Mouse (Mus musculus) forebrain, embryonic 15.5 days (tissue): ENCODE data around the gene Lamc3. TPM values are rescaled to one million over a fixed set of nuclear protein-coding genes. Genes with fewer than 3 reads are reported as not detected.
"Not testable (repeated sequence)": the region's sequence is repeated elsewhere in the genome, so short reads cannot be mapped to it uniquely, and the experiment has no call there.

Experiments used
- ATAC-seq: fragments of 200-750 bp; cut with Nextera tagmentation; replicated peaks from 2 replicates; pipeline ENCODE4 v1.8.0; 2017; ENCODE audit warnings: mild to moderate bottlenecking, moderate TSS enrichment, moderate library complexity
- H3K27ac ChIP-seq: fragments of 300-500 bp; sonication (generic); replicated peaks from 2 replicates; pipeline ENCODE4 v1.5.1; 2015; ENCODE audit warnings: mild to moderate bottlenecking, inconsistent platforms
- H3K27me3 ChIP-seq: fragments of 300-500 bp; sonication (generic); 2 replicates; pipeline ENCODE4 v1.6.1; 2015; ENCODE audit warnings: inconsistent platforms
- H3K36me3 ChIP-seq: fragments of 300-500 bp; sonication (generic); 2 replicates; pipeline ENCODE4 v1.6.1; 2015; ENCODE audit warnings: mild to moderate bottlenecking, inconsistent platforms
- H3K4me1 ChIP-seq: fragments of 300-500 bp; sonication (generic); 2 replicates; pipeline ENCODE4 v1.6.1; 2015; ENCODE audit warnings: inconsistent platforms
- H3K4me2 ChIP-seq: fragments of 300-500 bp; sonication (generic); replicated peaks from 2 replicates; pipeline ENCODE4 v1.6.1; 2015; ENCODE audit warnings: mild to moderate bottlenecking, inconsistent platforms
- H3K4me3 ChIP-seq: fragments of 300-500 bp; sonication (generic); 2 replicates; pipeline ENCODE4 v1.5.1; 2015; ENCODE audit warnings: mild to moderate bottlenecking, inconsistent platforms
- H3K9ac ChIP-seq: fragments of 300-500 bp; sonication (generic); replicated peaks from 2 replicates; pipeline ENCODE4 v1.6.1; 2015; ENCODE audit warnings: mild to moderate bottlenecking, inconsistent platforms
- H3K9me3 ChIP-seq: fragments of 300-500 bp; sonication (generic); 2 replicates; pipeline ENCODE4 v1.6.1; 2016; ENCODE audit warnings: inconsistent platforms
- WGBS: fragments of 180-500 bp; shearing (Covaris S2); methylation state at CpG from one replicate; pipeline ENCODE4 v1.1.7; 2015; ENCODE audit warnings: mixed read lengths; 5-methylcytosine and 5-hydroxymethylcytosine counted together
- polyA plus RNA-seq: library from polyadenylated mRNA; unstranded; fragments of >200 nt; fragmentation: Nextera tagmentation; extraction: Ambion mirVana; gene quantifications from 2 replicates; pipeline ENCODE4 v1.2.1, GENCODE M21; 2015

Gene Lamc3
- polyA plus RNA-seq, 1 experiment from 2014 or later = 2.9 TPM

DNA sequence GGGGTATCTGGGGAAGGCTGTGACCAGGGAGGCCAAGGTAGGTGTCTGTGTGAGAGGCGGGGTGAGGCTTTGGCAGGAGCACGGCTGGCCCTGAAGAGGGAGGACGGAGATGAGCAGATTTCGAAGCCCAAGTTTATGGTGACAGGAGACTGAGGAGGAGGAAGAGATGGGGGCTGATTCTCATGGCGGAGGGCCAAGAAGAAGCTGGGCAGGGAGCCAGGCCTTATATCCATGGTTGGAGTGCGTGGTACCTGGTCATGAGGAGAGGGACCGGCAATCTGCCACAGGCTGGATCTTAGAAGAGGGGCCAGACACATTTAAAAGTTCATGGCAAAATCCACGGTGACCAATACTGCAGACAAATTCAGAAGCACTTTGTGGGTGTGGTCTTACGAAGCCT is 19.3 kb downstream of the Lamc3 start:
- no peak overlapping the region for H3K4me2 ChIP-seq
- H3K36me3 ChIP-seq = no peaks in the 10 kb centered on the region
- ATAC-seq = no peak
- no peak overlapping the region for H3K4me3 ChIP-seq
- 68% methylated on average over 9 of the region's 9 CpGs for WGBS
- H3K27me3 ChIP-seq = no peaks in the 10 kb centered on the region
- no peak overlapping the region for H3K27ac ChIP-seq
- H3K9ac ChIP-seq = no peak overlapping the region
- H3K9me3 ChIP-seq = no peaks in the 10 kb centered on the region
- H3K4me1 ChIP-seq = no peaks in the 10 kb centered on the region

- no peak overlapping the region for H3K4me3 ChIP-seq
- no peak for ATAC-seq
- WGBS = 75% methylated on average over 4 of the region's 4 CpGs
- no peaks in the 10 kb centered on the region for H3K27me3 ChIP-seq
- H3K9ac ChIP-seq = no peak overlapping the region
- no peak overlapping the region for H3K4me2 ChIP-seq
- H3K36me3 ChIP-seq = no peaks in the 10 kb centered on the region
- no peak overlapping the region for H3K27ac ChIP-seq
- H3K9me3 ChIP-seq = no peaks in the 10 kb centered on the region
- H3K4me1 ChIP-seq = no peaks in the 10 kb centered on the region
These were observed 25.5 kb downstream of the Lamc3 start for GRCm38 (mm10) chr2:31912575-31912974.

DNA sequence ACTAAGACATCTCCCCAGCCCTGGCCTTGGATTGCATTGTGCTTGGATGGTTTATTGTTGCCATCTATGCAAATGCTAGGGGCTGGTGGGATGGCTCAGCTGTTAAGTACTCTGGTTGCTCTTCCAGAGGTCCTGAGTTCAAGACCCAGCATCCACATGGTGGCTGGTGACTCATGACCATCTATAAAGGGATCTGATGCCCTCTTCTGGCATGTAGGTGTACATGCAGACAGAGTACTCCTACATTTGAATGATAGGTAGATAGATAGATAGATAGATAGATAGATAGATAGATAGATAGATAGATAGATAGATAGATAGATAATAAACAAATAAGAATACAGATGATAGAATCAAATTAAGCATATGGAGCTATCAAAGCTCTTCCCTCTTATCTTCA is 27.1 kb downstream of the Lamc3 start:
- H3K36me3 ChIP-seq, H3K9ac ChIP-seq, H3K4me3 ChIP-seq, H3K27me3 ChIP-seq, H3K27ac ChIP-seq, ATAC-seq, H3K4me2 ChIP-seq, H3K9me3 ChIP-seq, H3K4me1 ChIP-seq: not testable (repeated sequence)

- Histone ChIP-seq H3K4me3 (no peak overlapping the region), H3K27ac (no peak overlapping the region), H3K36me3 (no peaks in the 10 kb centered on the region), H3K27me3 (no peaks in the 10 kb centered on the region), H3K9ac (no peak overlapping the region), H3K4me1 (no peaks in the 10 kb centered on the region), H3K4me2 (no peak overlapping the region), H3K9me3 (no peaks in the 10 kb centered on the region)
- no peak for ATAC-seq
- 21% methylated on average over 4 of the region's 4 CpGs for WGBS
These were observed 28.0 kb downstream of the Lamc3 start for GRCm38 (mm10) chr2:31915112-31915511.

- H3K9me3 ChIP-seq = no peaks in the 10 kb centered on the region
- WGBS = 26% methylated on average over 4 of the region's 4 CpGs
- no peaks in the 10 kb centered on the region for H3K4me1 ChIP-seq
- H3K27ac ChIP-seq = no peak overlapping the region
- H3K9ac ChIP-seq = no peak overlapping the region
- H3K36me3 ChIP-seq = no peaks in the 10 kb centered on the region
- no peak overlapping the region for H3K4me3 ChIP-seq
- ATAC-seq = no peak
- no peaks in the 10 kb centered on the region for H3K27me3 ChIP-seq
- no peak overlapping the region for H3K4me2 ChIP-seq
These were observed 30.5 kb downstream of the Lamc3 start for GRCm38 (mm10) chr2:31917636-31918035.

GRCm38 (mm10) chr2:31923645-31924044 is 36.6 kb downstream of the Lamc3 start:
- no peak for ATAC-seq

GRCm38 (mm10) chr2:31924811-31925210 is 37.7 kb downstream of the Lamc3 start:
- H3K4me3 ChIP-seq = no peak overlapping the region
- no peaks in the 10 kb centered on the region for H3K27me3 ChIP-seq
- no peak overlapping the region for H3K4me2 ChIP-seq
- no peak overlapping the region for H3K9ac ChIP-seq
- no peak overlapping the region for H3K27ac ChIP-seq
- ATAC-seq = no peak
- 30% methylated on average over 9 of the region's 9 CpGs for WGBS
- H3K9me3 ChIP-seq = no peaks in the 10 kb centered on the region
- no peaks in the 10 kb centered on the region for H3K36me3 ChIP-seq
- no peaks in the 10 kb centered on the region for H3K4me1 ChIP-seq

More at GRCm38 (mm10) chr2:31923645-31924044, 36.6 kb downstream of the Lamc3 start:
- H3K36me3 ChIP-seq = no peaks in the 10 kb centered on the region
- H3K4me1 ChIP-seq = no peaks in the 10 kb centered on the region
- H3K4me3 ChIP-seq = no peak overlapping the region
- no peaks in the 10 kb centered on the region for H3K27me3 ChIP-seq
- H3K9me3 ChIP-seq = no peaks in the 10 kb centered on the region
- WGBS = 80% methylated on average over 4 of the region's 4 CpGs
- H3K27ac ChIP-seq = no peak overlapping the region
- no peak overlapping the region for H3K4me2 ChIP-seq
- no peak overlapping the region for H3K9ac ChIP-seq

DNA sequence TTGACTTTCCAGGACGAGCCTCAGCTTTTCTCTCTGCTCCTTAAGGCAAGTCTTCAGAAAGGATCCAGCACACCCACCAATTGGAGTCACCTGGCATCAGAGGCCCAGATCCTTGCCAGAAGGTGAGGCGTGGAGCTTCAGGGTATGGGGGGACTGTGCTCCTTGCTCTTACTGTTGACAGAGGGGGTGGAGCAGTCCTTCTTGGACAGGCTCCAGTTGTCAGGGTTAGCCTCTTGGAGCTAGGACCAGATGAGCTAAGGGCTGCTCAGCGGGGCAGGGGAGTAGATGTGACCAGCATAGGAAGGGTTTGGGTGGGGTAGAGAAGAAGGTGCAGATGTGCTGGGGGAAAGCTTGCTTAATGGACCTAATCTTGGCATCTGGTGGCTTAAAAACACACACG is 38.8 kb downstream of the Lamc3 start:
- Histone ChIP-seq H3K9me3 (no peaks in the 10 kb centered on the region), H3K27me3 (no peaks in the 10 kb centered on the region), H3K27ac (no peak overlapping the region), H3K4me1 (no peaks in the 10 kb centered on the region), H3K9ac (no peak overlapping the region), H3K36me3 (no peaks in the 10 kb centered on the region), H3K4me2 (no peak overlapping the region), H3K4me3 (no peak overlapping the region)
- 58% methylated on average over 4 of the region's 4 CpGs for WGBS
- ATAC-seq = no peak

DNA sequence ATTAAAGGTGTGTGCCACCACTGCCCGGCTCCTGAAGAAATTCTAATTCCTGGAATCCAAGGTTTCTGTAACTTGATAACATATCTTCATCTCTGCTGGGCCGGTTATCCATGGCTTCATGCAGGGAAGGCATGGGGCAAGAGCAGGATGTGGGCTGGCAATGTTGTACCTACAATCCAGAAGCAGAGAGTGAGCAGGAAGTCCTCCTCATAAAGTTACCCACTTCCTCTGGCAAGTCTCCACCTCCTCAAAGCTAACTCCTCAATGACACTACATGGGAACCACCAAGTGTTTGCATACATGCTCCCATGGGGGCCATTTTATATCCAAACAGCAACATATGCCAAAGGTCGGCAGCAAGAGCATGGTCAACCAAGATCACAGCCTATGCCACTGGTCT is 42.6 kb downstream of the Lamc3 start:
- no peak overlapping the region for H3K27ac ChIP-seq
- H3K27me3 ChIP-seq = no peaks in the 10 kb centered on the region
- H3K4me3 ChIP-seq = no peak overlapping the region
- H3K9ac ChIP-seq = no peak overlapping the region
- no peaks in the 10 kb centered on the region for H3K4me1 ChIP-seq
- no peak for ATAC-seq
- H3K4me2 ChIP-seq = no peak overlapping the region
- H3K36me3 ChIP-seq = no peaks in the 10 kb centered on the region
- no peaks in the 10 kb centered on the region for H3K9me3 ChIP-seq
- WGBS = 93% methylated on average over 3 of the region's 3 CpGs

DNA sequence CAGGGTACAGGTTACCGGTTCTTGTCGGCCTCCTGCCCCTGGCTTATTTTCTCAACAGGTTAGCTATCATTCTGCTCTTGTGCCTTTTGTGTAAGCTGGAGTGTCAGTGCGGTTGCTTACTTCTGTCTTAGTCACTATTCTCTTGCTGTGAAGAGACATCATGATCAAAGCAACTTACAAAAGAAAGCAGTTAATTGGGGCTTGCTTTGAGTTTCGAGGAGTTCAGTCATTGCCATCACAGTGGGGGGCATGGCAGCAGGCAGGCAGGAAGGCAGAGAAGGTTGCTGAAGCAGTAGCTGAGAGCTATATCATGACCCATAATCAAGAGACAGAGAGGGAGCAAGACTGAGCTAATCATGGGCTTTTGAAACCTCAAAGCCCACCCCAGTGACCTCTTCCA is 47.5 kb downstream of the Lamc3 start:
- H3K4me3 ChIP-seq = no peak overlapping the region
- WGBS = 14% methylated on average over 4 of the region's 4 CpGs
- H3K36me3 ChIP-seq = no peaks in the 10 kb centered on the region
- H3K4me2 ChIP-seq = no peak overlapping the region
- H3K9ac ChIP-seq = no peak overlapping the region
- no peaks in the 10 kb centered on the region for H3K4me1 ChIP-seq
- no peaks in the 10 kb centered on the region for H3K27me3 ChIP-seq
- H3K9me3 ChIP-seq = no peaks in the 10 kb centered on the region
- H3K27ac ChIP-seq = no peak overlapping the region
- no peak for ATAC-seq

DNA sequence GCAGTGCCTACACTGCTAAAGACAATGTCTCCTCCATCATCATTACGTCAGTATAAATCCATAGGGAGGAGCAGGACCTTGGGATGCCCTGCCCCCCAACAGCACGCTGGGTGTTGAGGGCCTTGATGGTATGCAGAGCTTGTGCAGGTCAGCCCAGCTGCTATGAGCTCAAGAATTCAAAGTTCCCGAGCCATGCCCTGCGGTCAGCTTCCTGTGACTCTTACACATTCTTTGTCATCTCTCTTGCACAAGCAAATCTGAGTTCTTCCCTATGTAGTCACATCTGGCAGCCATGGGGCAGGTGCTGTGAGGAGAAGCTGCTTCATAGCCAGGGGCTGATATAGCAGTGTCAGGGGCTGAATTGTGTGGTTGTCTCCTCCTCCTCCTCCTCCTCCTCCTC is 48.0 kb downstream of the Lamc3 start:
- H3K36me3 ChIP-seq = no peaks in the 10 kb centered on the region
- 34% methylated on average over 4 of the region's 4 CpGs for WGBS
- H3K4me3 ChIP-seq = no peak overlapping the region
- no peak overlapping the region for H3K27ac ChIP-seq
- H3K27me3 ChIP-seq = no peaks in the 10 kb centered on the region
- ATAC-seq = no peak
- H3K9ac ChIP-seq = no peak overlapping the region
- no peaks in the 10 kb centered on the region for H3K9me3 ChIP-seq
- no peak overlapping the region for H3K4me2 ChIP-seq
- no peaks in the 10 kb centered on the region for H3K4me1 ChIP-seq

DNA sequence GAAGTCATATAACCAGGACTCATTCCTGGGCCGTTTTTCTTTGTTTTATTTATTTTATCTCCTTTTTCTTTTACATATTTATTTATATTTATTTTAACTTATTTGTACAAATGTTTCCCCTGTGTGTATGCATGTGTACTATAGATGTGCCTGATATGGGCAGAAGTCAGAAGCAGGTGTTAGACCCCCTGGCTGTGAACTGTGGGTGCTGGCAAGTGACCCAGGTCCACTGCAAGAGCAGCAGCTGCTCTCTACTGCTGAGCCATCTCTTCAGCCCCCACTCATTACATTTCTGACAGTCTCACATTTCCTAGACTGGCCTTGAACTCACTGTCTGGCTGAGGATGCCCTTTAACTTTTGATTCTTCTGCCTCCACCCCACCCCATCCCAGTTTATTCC is 51.2 kb downstream of the Lamc3 start:
- WGBS = 86% methylated on average over 1 of the region's 1 CpGs
- no peak overlapping the region for H3K4me3 ChIP-seq

GRCm38 (mm10) chr2:31943011-31943410 is 55.9 kb downstream of the Lamc3 start:
- 79% methylated on average over 4 of the region's 4 CpGs for WGBS
- ATAC-seq = no peak
- no peaks in the 10 kb centered on the region for H3K9me3 ChIP-seq
- no peaks in the 10 kb centered on the region for H3K36me3 ChIP-seq
- H3K4me2 ChIP-seq = no peak overlapping the region
- no peaks in the 10 kb centered on the region for H3K27me3 ChIP-seq
- no peak overlapping the region for H3K9ac ChIP-seq
- no peaks in the 10 kb centered on the region for H3K4me1 ChIP-seq
- no peak overlapping the region for H3K4me3 ChIP-seq
- no peak overlapping the region for H3K27ac ChIP-seq

More for the DNA sequence above, 51.2 kb downstream of the Lamc3 start:
- no peak for ATAC-seq
- Histone ChIP-seq H3K27ac (no peak overlapping the region), H3K4me1 (no peaks in the 10 kb centered on the region), H3K36me3 (no peaks in the 10 kb centered on the region), H3K9ac (no peak overlapping the region), H3K4me2 (no peak overlapping the region), H3K27me3 (no peaks in the 10 kb centered on the region), H3K9me3 (no peaks in the 10 kb centered on the region)
